Mouse (Mus musculus) neural tube, postnatal 0 days (tissue): ENCODE data around the gene Creld1. TPM values are rescaled to one million over a fixed set of nuclear protein-coding genes. Genes with fewer than 3 reads are reported as not detected.

ENCODE experiments used
- microRNA-seq: library from miRNA; unstranded; fragments of <30 nt; microRNA quantifications from one replicate; pipeline ENCODE4, GENCODE M21; 2016
- polyA plus RNA-seq: library from polyadenylated mRNA; unstranded; fragments of >200 nt; fragmentation: Nextera tagmentation; extraction: Ambion mirVana; gene quantifications from 2 replicates; pipeline ENCODE4 v1.2.1, GENCODE M21; 2015

Gene Creld1
- 75.1 and 83.7 TPM in 2 replicates for polyA plus RNA-seq

GRCm38 (mm10) chr6:113483100-113483615 is at the start of gene Creld1:
TSS of gene Creld1 (plus strand) at chr6:113483297.

GRCm38 (mm10) chr6:113435664-113436205 is 47.4 kb upstream of the Creld1 start, which contains the start of gene Cidec:
TSS of gene Cidec (minus strand) at chr6:113435760.

GRCm38 (mm10) chr6:113442442-113443090 is 40.5 kb upstream of the Creld1 start, which contains the start of gene Jagn1:
TSS of gene Jagn1 (plus strand) at chr6:113442569.

GRCm38 (mm10) chr6:113457952-113458534 is 25.1 kb upstream of the Creld1 start, which contains the start of gene Il17re:
TSS of gene Il17re (plus strand) at chr6:113458484.

GRCm38 (mm10) chr6:113471297-113471936 is 11.7 kb upstream of the Creld1 start, which contains the start of gene Il17rc:
TSS of gene Il17rc (plus strand) at chr6:113471427.

GRCm38 (mm10) chr6:113501388-113502084 is 18.4 kb downstream of the Creld1 start, which contains the start of gene Prrt3:
TSS of gene Prrt3 (minus strand) at chr6:113501931.

GRCm38 (mm10) chr6:113530932-113531839 is 48.1 kb downstream of the Creld1 start, which contains the start of the genes Emc3 and Fancd2:
TSS of gene Emc3 (minus strand) at chr6:113531652.
TSS of gene Fancd2 (plus strand) at chr6:113531682.

Small RNAs within 50 kb of the gene (microRNA-seq; reads per million reads assigned to microRNA genes)
- not detected for gene Gm23365

Other genes with a start within 250 kb of the Creld1 start
- 26.7 and 30.6 TPM in 2 replicates for gene Mtmr14, start 245.5 kb upstream of the Creld1 start, polyA plus RNA-seq
- 3.0 and 3.6 TPM in 2 replicates for gene Cpne9, start 201.0 kb upstream of the Creld1 start, polyA plus RNA-seq
- gene Brpf1, start 176.2 kb upstream of the Creld1 start, polyA plus RNA-seq = 8.7 and 9.2 TPM in 2 replicates
- 7.6 and 9.9 TPM in 2 replicates for gene Ogg1, start 156.3 kb upstream of the Creld1 start, polyA plus RNA-seq
- 129 and 135 TPM in 2 replicates for gene Camk1, start 139.3 kb upstream of the Creld1 start, polyA plus RNA-seq
- gene Tada3, start 105.4 kb upstream of the Creld1 start, polyA plus RNA-seq = 58.7 and 61.9 TPM in 2 replicates
- 448 and 455 TPM in 2 replicates for gene Arpc4, start 105.2 kb upstream of the Creld1 start, polyA plus RNA-seq
- gene Ttll3, start 94.0 kb upstream of the Creld1 start, polyA plus RNA-seq = 9.1 and 10.6 TPM in 2 replicates
- 24.3 and 25.1 TPM in 2 replicates for gene Rpusd3, start 64.0 kb upstream of the Creld1 start, polyA plus RNA-seq
- 0.17 and 0.70 TPM in 2 replicates for gene Cidec, start 47.5 kb upstream of the Creld1 start, polyA plus RNA-seq
- gene Jagn1, start 40.7 kb upstream of the Creld1 start, polyA plus RNA-seq = 100 and 112 TPM in 2 replicates
- 0.50 and 0.71 TPM in 2 replicates for gene Il17re, start 24.8 kb upstream of the Creld1 start, polyA plus RNA-seq
- 7.8 and 8.7 TPM in 2 replicates for gene Il17rc, start 11.9 kb upstream of the Creld1 start, polyA plus RNA-seq
- gene Prrt3, start 18.6 kb downstream of the Creld1 start, polyA plus RNA-seq = 12.6 and 14.9 TPM in 2 replicates
- gene Emc3, start 48.4 kb downstream of the Creld1 start, polyA plus RNA-seq = 116 and 117 TPM in 2 replicates
- gene Fancd2, start 48.4 kb downstream of the Creld1 start, polyA plus RNA-seq = 0.81 and 1.0 TPM in 2 replicates
- 0.25 TPM in 2 replicates for gene Fancd2os, start 117.4 kb downstream of the Creld1 start, polyA plus RNA-seq
- 288 and 295 TPM in 2 replicates for gene Brk1, start 121.5 kb downstream of the Creld1 start, polyA plus RNA-seq
- 66.9 and 69.9 TPM in 2 replicates for gene Vhl, start 140.7 kb downstream of the Creld1 start, polyA plus RNA-seq
- 2.4 TPM in 2 replicates for gene Irak2, start 155.2 kb downstream of the Creld1 start, polyA plus RNA-seq
- gene Tatdn2, start 213.8 kb downstream of the Creld1 start, polyA plus RNA-seq = 1.2 and 1.7 TPM in 2 replicates
- not detected in 2 replicates for gene Ghrl, start 236.6 kb downstream of the Creld1 start, polyA plus RNA-seq